Mouse (Mus musculus) embryonic fibroblast, embryonic 13.5 days (primary cell): ENCODE results near the gene Poc1b.

Experiments used
- CTCF ChIP-seq: IDR thresholded peaks from 2 replicates; pipeline ENCODE4 v1.5.1; 2011; ENCODE audit warnings: mild to moderate bottlenecking, control low read depth, low read length, moderate library complexity, borderline replicate concordance; ENCODE audit not compliant: insufficient read depth
- POLR2A ChIP-seq: IDR thresholded peaks from 2 replicates; pipeline ENCODE4 v1.6.1; 2011; ENCODE audit warnings: low read depth, mild to moderate bottlenecking, control low read depth, low read length, moderate library complexity

- no peak for TF ChIP-seq POLR2A
- TF ChIP-seq CTCF = no peak
Measured at GRCm38 (mm10) chr10:99097374-99097773, 9.5 kb upstream of the Poc1b start.
